Mouse (Mus musculus) stomach, embryonic 14.5 days (tissue): ENCODE measurements around the gene Hadhb. TPM values are rescaled to one million over a fixed set of nuclear protein-coding genes. Genes with fewer than 3 reads are reported as not detected.
A peak's percentile ranks its signal among the peaks of the same experiment; 100 is the strongest.

Source experiments
- ATAC-seq: fragments of 200-750 bp; cut with Nextera tagmentation; 2 replicates; pipeline ENCODE4 v1.8.0; 2017; ENCODE audit warnings: low read depth, moderate TSS enrichment; ENCODE audit not compliant: insufficient number of reproducible peaks, insufficient read depth, low FRiP score
- H3K27ac ChIP-seq: fragments of 300-500 bp; sonication (generic); 2 replicates; pipeline ENCODE4 v1.5.1; 2014; ENCODE audit warnings: mild to moderate bottlenecking, low read length, moderate library complexity, mixed read lengths
- H3K27me3 ChIP-seq: fragments of 300-500 bp; sonication (generic); 2 replicates; pipeline ENCODE4 v1.6.1; 2014; ENCODE audit warnings: low read length, control low read depth, mixed read lengths; ENCODE audit not compliant: control insufficient read depth, insufficient read depth
- H3K36me3 ChIP-seq: fragments of 300-500 bp; sonication (generic); 2 replicates; pipeline ENCODE4 v1.6.1; 2014; ENCODE audit warnings: mild to moderate bottlenecking, control low read depth, low read length, moderate library complexity, mixed read lengths; ENCODE audit not compliant: control insufficient read depth, insufficient read depth
- H3K4me1 ChIP-seq: fragments of 300-500 bp; sonication (generic); 2 replicates; pipeline ENCODE4 v1.6.1; 2014; ENCODE audit warnings: low read length, control low read depth, mixed read lengths; ENCODE audit not compliant: control insufficient read depth, insufficient read depth
- H3K4me2 ChIP-seq: fragments of 300-500 bp; sonication (generic); replicated peaks from 2 replicates; pipeline ENCODE4 v1.6.1; 2014; ENCODE audit warnings: low read depth, low read length, control low read depth
- H3K4me3 ChIP-seq: fragments of 300-500 bp; sonication (generic); 2 replicates; pipeline ENCODE4 v1.5.1; 2014; ENCODE audit warnings: low read depth, low read length, control low read depth
- H3K9ac ChIP-seq: fragments of 300-500 bp; sonication (generic); replicated peaks from 2 replicates; pipeline ENCODE4 v1.6.1; 2014; ENCODE audit warnings: low read depth, mild to moderate bottlenecking, control low read depth, low read length, moderate library complexity, mixed read lengths
- H3K9me3 ChIP-seq: fragments of 300-500 bp; sonication (generic); 2 replicates; pipeline ENCODE4 v1.6.1; 2016; ENCODE audit warnings: low read depth, low read length, control low read depth; ENCODE audit not compliant: control insufficient read depth
- WGBS: fragments of 180-500 bp; shearing (Covaris S2); extraction: QIAGEN DNeasy Blood & Tissue Kit; methylation state at CpG from one replicate; pipeline ENCODE4 v1.1.7; 2014; 5-methylcytosine and 5-hydroxymethylcytosine counted together
- polyA plus RNA-seq: library from polyadenylated mRNA; unstranded; fragments of >200 nt; fragmentation: Nextera tagmentation; extraction: Ambion mirVana; gene quantifications from 2 replicates; pipeline ENCODE4 v1.2.1, GENCODE M21; 2014

Hadhb gene
- polyA plus RNA-seq, 1 experiment from 2014 or later, result 134 TPM

GRCm38 (mm10) chr5:30220666-30221065 is 65.6 kb downstream of the Hadhb start:
- Histone ChIP-seq H3K36me3 (no peaks in the 10 kb centered on the region), H3K9me3 (no peaks in the 10 kb centered on the region), H3K9ac (no peak overlapping the region), H3K4me2 (no peak overlapping the region), H3K27me3 (no peaks in the 10 kb centered on the region), H3K4me1 (no peaks in the 10 kb centered on the region), H3K27ac (no peak overlapping the region), H3K4me3 (no peak overlapping the region)
- no peak for ATAC-seq
- WGBS, result 87% methylated on average over 8 of the region's 8 CpGs

- ATAC-seq, result no peak
- H3K9me3 ChIP-seq, result no peaks in the 10 kb centered on the region
- no peaks in the 10 kb centered on the region for H3K36me3 ChIP-seq
- WGBS, result over 99% methylated on average over 8 of the region's 8 CpGs
- no peaks in the 10 kb centered on the region for H3K27me3 ChIP-seq
- H3K4me3 ChIP-seq, result no peak overlapping the region
- no peaks in the 10 kb centered on the region for H3K4me1 ChIP-seq
- no peak overlapping the region for H3K27ac ChIP-seq
- H3K9ac ChIP-seq, result no peak overlapping the region
- no peak overlapping the region for H3K4me2 ChIP-seq
Observed at GRCm38 (mm10) chr5:30222681-30223080, 67.6 kb downstream of the Hadhb start.

- H3K4me3 ChIP-seq, result no peak overlapping the region
- no peaks in the 10 kb centered on the region for H3K9me3 ChIP-seq
- H3K4me2 ChIP-seq, result no peak overlapping the region
- H3K9ac ChIP-seq, result no peak overlapping the region
- 78% methylated on average over 4 of the region's 4 CpGs for WGBS
- no peak for ATAC-seq
- no peaks in the 10 kb centered on the region for H3K27me3 ChIP-seq
- no peak overlapping the region for H3K27ac ChIP-seq
- H3K36me3 ChIP-seq, result no peaks in the 10 kb centered on the region
- peaks cover 10% of the 10 kb centered on the region; the same call in 1 of the 2 replicates for H3K4me1 ChIP-seq
Observed at GRCm38 (mm10) chr5:30230901-30231300, 75.9 kb downstream of the Hadhb start.

GRCm38 (mm10) chr5:30231891-30232270 is 76.8 kb downstream of the Hadhb start:
- peak overlapping the region; percentile 44; the same call in 1 of the 2 replicates for H3K27ac ChIP-seq
- no peaks in the 10 kb centered on the region for H3K9me3 ChIP-seq
- H3K4me2 ChIP-seq, result peak overlapping the region; percentile 84
- no peak for ATAC-seq
- H3K9ac ChIP-seq, result peak overlapping the region; percentile 45
- 43% methylated on average over 16 of the region's 16 CpGs for WGBS
- no peaks in the 10 kb centered on the region for H3K36me3 ChIP-seq
- H3K27me3 ChIP-seq, result no peaks in the 10 kb centered on the region
- peak overlapping the region; percentile 86 for H3K4me3 ChIP-seq
- H3K4me1 ChIP-seq, result peaks cover 10% of the 10 kb centered on the region; the same call in 1 of the 2 replicates

- peak within 1 kb of the TSS; percentile 84 for H3K4me2 ChIP-seq
- H3K9ac ChIP-seq, result peak within 1 kb of the TSS; percentile 76
- no peaks in the 10 kb centered on the region for H3K36me3 ChIP-seq
- WGBS, result 1% methylated on average over 71 of the region's 71 CpGs
- H3K4me1 ChIP-seq, result peaks cover 10% of the 10 kb centered on the region; the same call in 1 of the 2 replicates
- peak within 1 kb of the TSS; percentile 86 for H3K4me3 ChIP-seq
- no peaks in the 10 kb centered on the region for H3K27me3 ChIP-seq
- H3K27ac ChIP-seq, result peak within 1 kb of the TSS; percentile 69
- ATAC-seq, result peak; percentile 99
- H3K9me3 ChIP-seq, result no peaks in the 10 kb centered on the region
Observed at GRCm38 (mm10) chr5:30232271-30232971, 77.4 kb downstream of the Hadhb start, which contains the start of gene Selenoi. Gene Selenoi, plus strand, starts transcription at chr5:30232581.

GRCm38 (mm10) chr5:30233042-30233441 is 78.0 kb downstream of the Hadhb start:
- Histone ChIP-seq H3K4me2 (peak overlapping the region; percentile 84), H3K4me3 (peak overlapping the region; percentile 86), H3K27ac (peak overlapping the region; percentile 69), H3K9ac (peak overlapping the region; percentile 76), H3K27me3 (no peaks in the 10 kb centered on the region), H3K36me3 (no peaks in the 10 kb centered on the region), H3K9me3 (no peaks in the 10 kb centered on the region), H3K4me1 (peaks cover 10% of the 10 kb centered on the region; the same call in 1 of the 2 replicates)
- ATAC-seq, result no peak
- WGBS, result 4% methylated on average over 15 of the region's 15 CpGs

- WGBS, result 52% methylated on average over 8 of the region's 8 CpGs
- Histone ChIP-seq H3K9ac (no peak overlapping the region), H3K4me2 (peak overlapping the region; percentile 84)
Observed at GRCm38 (mm10) chr5:30233979-30234378, 78.9 kb downstream of the Hadhb start.

More at GRCm38 (mm10) chr5:30233979-30234378, 78.9 kb downstream of the Hadhb start:
- H3K27ac ChIP-seq, result no peak overlapping the region
- no peaks in the 10 kb centered on the region for H3K9me3 ChIP-seq
- H3K36me3 ChIP-seq, result no peaks in the 10 kb centered on the region
- 0 out of 2 replicates have a peak overlapping the region, but pooled peaks have one; percentile 86 for H3K4me3 ChIP-seq
- H3K4me1 ChIP-seq, result peaks cover 10% of the 10 kb centered on the region; the same call in 1 of the 2 replicates
- ATAC-seq, result no peak
- H3K27me3 ChIP-seq, result no peaks in the 10 kb centered on the region
